Mouse (Mus musculus) monocyte, adult 2 months (primary cell): ENCODE measurements around the gene Adgrl2.

Source experiments
- DNase-seq, 2 experiments: peaks; one replicate each; pipeline ENCODE4 v3.0.0; 2022; ENCODE audit warnings: low spot score in 2 of 2, low read depth in 1 of 2

The Adgrl2 gene

GRCm38 (mm10) chr3:148926330-148926729, 64.0 kb downstream of the Adgrl2 start:
- no peak for DNase-seq

DNA sequence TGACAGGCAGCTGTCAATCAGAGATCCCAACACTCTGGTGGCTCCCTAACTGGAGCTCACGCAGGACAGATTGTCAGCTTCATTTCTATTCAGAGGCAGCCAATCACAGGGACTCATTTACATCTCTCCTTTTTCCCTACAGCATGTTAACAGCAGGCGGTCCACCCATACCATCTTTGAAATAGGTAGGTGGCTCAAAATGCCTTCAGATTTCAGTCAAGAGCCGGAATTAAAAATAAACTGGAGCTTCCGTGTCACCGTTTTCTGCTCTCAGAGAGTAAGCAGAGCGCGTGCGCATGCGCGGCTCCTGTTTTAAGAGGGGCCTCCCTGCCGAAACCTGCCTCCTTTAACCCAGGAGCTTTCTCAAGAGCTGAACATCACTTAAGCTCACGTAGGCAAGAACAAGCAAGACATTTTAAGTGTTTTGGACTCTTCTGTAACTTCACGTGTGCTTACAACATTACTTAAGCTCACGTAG, 67.7 kb downstream of the Adgrl2 start:
- no peak for DNase-seq

GRCm38 (mm10) chr3:148921966-148922587, 68.3 kb downstream of the Adgrl2 start:
- DNase-seq: no peak

GRCm38 (mm10) chr3:148920881-148921280, 69.5 kb downstream of the Adgrl2 start:
- DNase-seq: no peak

GRCm38 (mm10) chr3:148918425-148918824, 71.9 kb downstream of the Adgrl2 start:
- peak in 1 of 2 experiments; percentile 5 for DNase-seq

GRCm38 (mm10) chr3:148917837-148918236, 72.5 kb downstream of the Adgrl2 start:
- DNase-seq: no peak

GRCm38 (mm10) chr3:148916226-148916625, 74.1 kb downstream of the Adgrl2 start:
- DNase-seq: no peak

DNA sequence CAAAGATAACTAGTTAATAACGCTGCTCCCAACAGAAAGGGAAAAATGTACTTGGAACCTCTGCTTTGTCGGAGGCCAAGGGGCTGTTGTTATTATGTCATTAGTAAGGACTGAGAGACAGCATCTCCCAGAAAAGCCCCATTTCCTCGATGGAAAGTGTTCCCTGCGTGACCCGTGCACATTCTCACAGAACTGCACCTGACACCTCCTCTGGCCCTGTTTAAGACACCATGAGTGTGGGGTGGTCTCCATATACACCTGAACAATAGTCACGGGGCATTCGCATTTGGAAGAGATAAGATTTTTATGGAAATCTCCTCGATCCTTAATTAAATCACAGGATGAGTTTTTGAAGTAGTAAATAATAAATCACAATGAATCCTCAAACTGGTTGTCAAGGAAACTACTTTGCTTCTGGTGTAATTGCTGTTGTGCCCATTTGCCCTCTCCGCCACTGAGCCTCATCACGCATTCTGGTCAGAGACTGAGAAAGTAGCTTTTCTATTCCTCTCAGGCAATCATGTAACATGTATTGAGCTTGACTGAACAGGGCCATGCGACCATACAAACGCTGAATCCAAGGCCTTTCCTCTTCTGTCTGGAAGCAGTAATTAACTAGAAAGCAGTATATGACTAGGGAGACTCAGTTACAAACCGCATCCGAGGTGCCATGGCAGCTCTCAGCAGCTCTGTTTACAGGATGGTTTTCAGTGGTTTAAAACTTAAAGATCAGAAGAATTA, 77.2 kb downstream of the Adgrl2 start:
- no peak for DNase-seq

DNA sequence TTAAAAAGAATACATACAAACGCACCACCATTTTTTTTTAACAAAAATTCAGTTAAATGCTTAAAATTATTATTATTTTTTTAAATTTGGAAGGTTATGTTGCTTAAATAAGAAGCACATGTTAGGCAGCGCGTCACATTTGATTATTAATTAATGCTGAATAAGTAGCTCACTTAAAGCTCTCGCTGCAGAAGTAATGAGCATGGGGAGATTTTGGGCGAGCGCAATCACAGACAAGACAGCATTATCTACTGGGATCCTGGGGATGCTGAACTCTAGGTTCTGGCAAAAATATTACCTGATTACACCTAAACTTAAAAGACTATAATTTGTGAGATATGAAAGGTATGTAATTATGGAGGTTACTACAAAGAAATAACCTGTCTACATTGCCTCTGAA, 77.8 kb downstream of the Adgrl2 start:
- no peak for DNase-seq

DNA sequence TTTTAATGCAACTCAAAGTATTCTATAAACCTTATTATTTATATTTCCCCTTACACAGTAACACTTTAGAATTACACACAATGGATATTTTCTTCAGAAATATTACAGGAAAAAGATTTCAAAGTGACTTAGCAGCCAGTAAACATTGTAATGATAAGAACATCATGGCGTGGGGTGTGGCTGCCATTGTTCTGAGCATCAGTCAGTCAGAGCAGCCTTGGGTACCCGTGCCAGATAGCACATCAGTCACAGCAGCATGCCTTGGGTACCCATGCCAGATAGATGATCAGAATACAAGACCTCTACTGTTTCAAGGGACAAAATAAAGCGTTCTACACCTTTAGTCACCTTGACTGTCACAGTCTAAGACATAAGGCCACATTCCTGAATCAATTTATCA, 82.5 kb downstream of the Adgrl2 start:
- no peak for DNase-seq

GRCm38 (mm10) chr3:148907024-148907778, 83.2 kb downstream of the Adgrl2 start:
- DNase-seq: no peak

DNA sequence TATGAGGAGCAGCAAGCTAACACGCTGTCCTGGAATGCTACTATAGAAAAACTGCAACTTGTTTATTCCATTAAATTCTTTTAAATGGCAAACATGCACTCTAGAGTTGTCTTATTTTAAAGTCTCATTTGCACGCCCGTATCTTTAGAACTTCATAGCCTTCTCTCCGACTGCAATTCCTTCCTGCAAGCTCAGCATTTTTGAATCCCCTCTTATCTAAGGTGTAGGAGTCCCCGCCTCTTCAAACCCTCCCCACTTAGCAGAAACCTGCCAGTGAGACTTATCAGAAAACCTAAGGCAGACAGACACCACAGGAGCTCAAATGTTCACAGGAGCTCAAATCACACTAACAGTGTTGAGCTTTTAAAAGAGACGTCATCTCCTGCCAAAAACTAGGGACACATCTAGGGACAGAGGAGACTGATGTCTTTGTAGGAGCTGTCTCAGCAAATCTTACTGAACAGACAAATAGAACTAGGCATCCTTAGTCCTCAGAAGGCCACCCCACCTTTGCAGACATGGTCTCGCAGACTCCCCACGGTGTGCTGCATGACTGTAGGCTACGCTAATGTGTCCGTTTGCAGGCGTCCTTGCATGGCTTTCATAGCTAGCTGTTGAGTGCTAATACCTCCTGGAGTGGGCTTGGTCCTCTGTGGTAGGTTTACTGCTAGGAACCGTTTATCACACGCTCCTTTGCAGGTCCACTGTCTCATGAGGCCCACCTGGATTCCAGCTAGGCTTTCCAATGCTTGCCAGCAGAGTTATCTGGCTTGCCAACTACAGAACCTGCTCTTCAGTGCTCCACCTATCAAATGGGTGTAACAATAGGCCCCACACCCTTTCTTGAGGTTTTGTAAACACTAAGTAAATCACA, 84.2 kb downstream of the Adgrl2 start:
- no peak for DNase-seq

DNA sequence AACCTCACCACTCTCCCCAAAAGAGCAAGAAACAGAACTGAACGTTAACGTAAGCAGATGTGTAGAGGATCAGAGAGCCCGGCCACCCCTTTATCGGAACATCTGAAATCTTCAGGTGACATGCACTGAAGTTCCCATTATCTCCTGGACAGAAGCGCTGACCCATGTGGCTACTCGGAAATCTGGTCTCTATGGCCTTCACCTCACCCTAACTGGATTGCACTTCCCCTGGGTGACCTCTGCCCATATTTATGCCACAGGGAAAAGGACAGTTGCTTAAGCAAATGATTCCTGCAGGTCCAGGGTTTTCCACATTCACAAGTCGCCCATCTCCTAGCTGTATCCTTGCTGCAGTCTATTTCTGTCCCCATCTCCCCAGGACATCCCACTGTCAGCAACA, 84.9 kb downstream of the Adgrl2 start:
- no peak for DNase-seq

GRCm38 (mm10) chr3:148899857-148900256, 90.5 kb downstream of the Adgrl2 start:
- no peak for DNase-seq

GRCm38 (mm10) chr3:148899416-148899815, 90.9 kb downstream of the Adgrl2 start:
- no peak for DNase-seq

- DNase-seq: no peak
Observed at GRCm38 (mm10) chr3:148898535-148899250, 91.7 kb downstream of the Adgrl2 start.

- no peak for DNase-seq
Observed at GRCm38 (mm10) chr3:148896281-148896680, 94.1 kb downstream of the Adgrl2 start.

DNA sequence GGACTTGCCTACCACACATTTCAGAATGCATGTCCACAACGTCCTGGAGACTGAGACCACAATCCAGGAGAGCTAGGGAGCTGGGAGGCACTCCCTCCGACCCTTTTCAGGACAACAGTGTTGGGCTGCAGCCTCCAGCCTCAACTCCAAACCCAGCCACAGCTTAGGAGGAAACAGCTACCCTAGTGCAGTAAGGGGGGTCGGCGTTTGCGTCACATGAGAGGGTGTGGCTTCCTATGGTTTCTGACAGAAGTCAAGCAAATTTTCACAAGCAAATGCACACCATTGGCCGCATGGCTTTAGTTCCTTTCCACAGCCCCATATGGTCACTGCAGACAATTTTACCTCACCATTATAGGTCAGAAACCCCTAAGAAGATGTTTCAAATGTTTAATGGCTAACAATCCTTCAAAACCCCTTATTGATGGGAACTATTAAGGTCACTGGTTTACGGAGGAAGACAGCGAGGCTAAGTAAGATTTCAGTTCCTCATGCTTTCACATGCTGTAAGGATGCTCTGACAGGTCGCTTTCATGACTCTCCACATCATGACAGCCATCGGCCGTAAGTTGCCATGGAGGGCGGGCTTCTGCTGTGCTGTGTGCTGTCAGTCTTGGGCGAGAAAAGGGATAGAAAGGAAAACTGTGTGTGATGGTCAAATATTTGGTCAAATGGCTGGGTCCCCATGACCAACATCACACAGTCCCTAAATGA, 94.8 kb downstream of the Adgrl2 start:
- peak; percentile 5 to 10 for DNase-seq

DNA sequence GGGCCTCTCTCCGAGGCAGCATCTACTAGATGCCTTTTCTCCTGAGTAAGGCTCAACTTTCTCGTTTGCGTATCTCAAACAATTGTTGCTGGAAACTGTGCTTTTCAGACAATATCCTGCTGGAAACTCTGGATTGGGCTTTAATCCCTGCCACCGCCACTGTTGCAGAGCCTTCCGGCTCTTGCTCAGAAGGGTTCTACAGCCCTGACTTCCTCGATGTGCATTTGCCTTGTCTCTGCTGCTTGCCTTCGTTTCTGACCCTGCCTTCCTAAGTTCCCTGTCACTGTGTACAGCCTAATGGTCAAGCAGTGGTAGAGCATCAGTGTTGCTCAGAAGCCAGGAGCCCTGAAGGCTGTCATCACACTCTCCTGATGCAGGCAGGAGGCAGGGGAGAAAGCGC, 95.5 kb downstream of the Adgrl2 start:
- DNase-seq: no peak

GRCm38 (mm10) chr3:148887902-148888301, 102.5 kb downstream of the Adgrl2 start:
- no peak for DNase-seq
